Mouse (Mus musculus): Measurements from ENCODE around the gene Galp.
"Not testable (repeated sequence)": the region's sequence is repeated elsewhere in the genome, so short reads cannot be mapped to it uniquely, and the experiment has no call there.

The Galp gene

DNA sequence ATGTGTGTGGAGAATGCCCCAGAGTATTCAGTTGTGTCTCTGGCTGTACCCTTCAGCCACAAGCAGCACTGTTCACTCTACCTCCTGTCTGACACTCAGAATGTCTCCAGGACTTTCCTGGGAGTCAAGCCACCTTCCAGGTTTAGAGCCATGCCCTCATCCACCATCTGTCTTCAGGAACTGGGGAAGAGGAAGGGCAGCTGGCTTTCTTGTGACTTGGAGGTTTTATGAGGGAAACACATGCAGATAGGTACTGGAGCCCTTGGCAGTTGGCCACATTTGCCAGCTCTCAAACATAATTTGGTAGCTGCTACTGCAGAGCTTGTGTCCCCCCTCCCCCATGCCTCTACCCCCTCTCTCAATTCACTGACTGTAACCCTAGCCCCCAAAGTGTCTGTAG lies 17.9 kb upstream of the Galp start:
- DNase-seq: no peak

DNA sequence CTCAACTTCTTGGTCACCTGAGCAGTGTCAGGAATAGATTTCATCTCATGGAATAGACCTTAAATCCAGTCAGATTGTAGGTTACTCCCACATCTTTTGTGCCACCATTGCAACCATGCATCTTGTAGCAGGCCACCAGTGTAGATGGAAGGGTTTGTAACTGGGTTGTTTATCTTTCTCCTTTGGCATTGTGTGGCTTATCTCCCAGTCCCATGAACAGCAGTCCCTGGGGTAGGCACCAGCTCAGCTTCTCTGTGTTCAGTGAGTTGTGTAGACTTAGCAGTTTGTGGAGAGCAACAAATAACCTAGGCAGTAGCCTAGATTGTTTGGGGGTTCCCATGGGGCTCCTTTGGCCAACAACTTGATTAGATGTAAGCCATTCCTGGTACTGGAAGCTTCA lies 14.0 kb upstream of the Galp start:
- no peak for DNase-seq

DNA sequence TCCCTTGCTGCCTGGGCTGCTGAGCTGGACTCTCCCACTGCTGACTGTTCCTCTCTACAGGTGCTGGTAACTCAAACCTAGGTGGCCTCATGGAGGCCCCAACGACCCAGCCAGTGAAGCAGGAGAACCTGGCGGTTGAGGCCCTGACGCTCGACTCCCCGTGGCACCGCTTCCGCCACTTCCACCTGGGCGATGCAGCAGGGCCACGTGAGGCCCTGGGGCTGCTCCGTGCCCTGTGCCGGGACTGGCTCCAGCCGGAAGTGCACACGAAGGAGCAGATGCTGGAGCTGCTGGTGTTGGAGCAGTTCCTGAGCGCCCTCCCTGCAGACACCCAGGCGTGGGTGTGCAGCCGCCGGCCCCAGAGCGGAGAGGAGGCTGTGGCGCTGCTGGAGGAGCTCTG lies 13.1 kb upstream of the Galp start:
- DNase-seq: no peak

DNA sequence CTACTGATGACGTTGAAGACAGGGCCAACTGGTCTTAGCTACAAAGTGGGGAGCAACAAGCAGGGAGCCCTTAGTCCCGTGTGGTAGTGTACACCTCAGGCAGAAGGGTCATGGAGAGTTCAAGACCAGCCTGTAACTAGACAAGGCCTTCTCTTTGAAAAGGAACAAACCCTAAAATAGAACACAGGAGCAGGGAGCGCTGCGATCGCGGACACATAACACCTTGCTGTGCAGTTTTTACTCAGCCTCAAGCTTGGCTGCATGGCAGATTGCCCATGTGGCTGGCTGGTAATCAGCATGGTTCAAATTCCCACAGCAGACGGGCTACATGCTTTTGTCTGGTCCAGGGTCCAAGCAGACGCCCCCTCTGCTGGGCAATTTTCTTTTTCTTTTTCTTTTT lies 12.4 kb upstream of the Galp start:
- no peak for DNase-seq

DNA sequence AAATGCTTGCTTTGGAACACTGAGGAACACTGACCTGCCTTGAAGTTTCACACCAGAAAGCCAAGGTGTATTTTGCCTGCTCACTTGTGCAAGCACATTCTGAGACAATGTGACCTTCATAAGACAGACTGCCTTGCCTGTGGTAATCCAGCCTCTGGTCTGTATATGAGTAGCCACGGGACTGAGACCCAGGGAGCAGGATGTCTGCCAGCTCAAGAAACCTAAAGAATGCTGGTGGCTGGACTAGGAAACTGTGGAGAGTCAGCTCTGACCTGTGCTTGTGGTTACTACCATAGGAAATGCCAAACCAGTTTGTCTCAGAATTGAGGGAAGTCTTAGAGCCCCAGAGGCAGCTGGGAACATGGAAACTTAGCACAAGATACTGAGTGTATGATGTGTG lies 11.5 kb upstream of the Galp start:
- no peak for DNase-seq

DNA sequence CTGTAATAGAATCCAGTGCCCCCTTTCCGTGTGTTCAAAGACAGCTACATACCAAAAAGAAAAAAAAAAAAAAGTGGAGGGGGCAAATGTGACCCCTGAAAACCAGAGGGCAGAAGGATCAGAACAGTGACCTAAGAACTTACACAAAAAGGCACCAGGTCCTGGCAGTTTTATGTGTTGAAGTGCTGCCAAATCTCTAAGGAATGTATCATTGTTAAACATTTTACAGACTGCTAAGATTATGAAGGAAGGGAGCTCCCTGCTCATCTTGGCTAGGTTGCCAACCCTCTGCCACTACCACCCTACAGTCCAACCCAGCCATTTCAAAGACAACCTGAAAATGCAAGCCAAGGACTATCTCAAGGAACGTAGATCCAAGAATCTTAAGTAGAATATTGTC lies 10.7 kb upstream of the Galp start:
- DNase-seq: no peak

DNA sequence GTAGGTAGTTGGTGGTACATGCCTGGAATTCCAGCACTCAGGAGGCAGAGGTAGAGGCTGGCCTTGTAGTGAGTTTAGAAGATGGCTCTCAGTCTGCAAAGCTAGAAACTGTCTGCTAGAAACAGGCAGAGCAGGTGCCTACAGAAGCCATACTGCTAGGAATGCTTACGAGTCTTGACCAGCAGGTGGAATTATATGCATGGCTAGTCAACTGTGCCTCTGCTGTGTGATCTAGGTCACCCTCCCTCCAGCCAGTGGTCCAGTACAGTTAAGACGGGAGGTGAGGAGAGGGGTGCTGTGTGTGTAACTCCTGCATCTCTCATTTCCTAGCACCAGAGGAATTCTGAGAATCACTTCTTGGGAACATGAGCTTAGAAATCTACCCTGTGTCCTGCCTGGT lies 10.1 kb upstream of the Galp start:
- DNase-seq: no peak

DNA sequence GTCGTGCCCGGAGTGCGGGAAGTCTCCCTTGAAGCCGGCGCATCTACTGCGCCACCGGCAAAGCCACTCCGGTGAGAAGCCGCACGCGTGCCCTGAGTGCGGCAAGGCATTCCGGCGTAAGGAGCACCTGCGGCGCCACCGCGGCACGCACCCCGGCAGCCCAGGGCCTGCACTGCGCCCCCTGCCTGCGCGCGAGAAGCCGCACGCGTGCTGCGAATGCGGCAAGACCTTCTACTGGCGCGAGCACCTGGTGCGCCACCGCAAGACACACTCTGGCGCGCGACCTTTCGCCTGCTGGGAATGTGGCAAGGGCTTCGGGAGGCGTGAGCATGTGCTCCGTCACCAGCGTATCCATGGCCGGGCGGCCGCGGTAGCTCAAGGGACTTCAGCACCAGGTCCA lies 7.3 kb upstream of the Galp start:
- DNase-seq: no peak

DNA sequence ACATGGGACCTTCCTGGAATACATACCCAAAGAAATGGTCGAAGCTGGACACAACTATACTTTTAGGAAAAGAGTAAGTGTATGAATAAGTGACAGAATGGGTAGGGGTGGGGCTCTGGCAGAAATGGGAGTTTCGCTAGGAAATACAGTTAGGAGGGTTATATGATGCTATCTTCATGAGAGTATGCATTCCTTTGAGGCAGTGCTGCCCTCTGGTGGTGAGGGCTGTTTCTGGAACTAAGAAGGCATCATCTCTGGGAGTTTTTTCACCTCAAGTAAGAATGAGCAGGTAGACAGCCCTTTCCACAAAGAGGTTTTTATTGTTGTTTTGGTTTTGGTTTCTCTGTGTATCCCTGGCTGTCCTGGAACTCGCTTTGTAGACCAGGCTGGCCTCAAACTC lies 5.5 kb upstream of the Galp start:
- DNase-seq: peak; percentile 80

DNA sequence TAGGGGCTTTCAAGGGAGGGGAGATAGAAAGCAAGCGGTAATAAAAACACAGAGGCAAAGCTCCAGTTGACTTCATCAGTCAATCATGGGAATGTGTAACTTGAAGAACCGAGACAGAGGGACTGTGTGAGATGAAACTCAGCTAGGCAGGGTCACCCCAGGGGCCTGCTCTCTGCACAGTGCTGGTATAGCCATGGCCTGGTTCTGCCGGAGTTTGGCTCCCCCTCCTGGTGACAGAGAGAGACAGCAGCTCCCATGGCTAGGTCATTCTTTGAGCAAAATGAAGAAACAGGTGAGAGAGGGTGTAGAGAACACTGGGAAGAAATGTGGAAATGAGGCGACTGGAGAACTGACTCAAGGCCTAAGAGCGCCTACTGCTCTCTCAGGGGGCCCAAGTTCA lies 2.8 kb upstream of the Galp start:
- DNase-seq: peak; percentile 69

DNA sequence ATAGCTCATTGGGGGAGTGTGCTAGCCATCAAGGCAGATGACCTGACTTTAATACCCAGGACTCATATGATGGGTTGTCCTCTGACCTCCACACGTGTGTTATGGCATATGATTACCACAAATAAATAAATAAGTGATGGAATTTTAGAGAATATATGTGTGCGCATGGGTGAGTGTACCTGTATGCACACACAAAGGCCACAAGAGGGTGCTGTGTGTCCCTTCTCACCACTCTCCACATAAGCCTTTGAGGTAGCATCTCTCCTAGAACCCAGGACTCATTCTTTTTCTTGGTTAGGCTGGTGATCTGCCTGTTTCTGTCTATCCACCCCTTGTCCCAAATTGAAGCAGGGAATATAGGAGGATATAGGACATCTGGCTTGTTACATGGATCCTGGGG lies 1.1 kb upstream of the Galp start:
- no peak for DNase-seq

DNA sequence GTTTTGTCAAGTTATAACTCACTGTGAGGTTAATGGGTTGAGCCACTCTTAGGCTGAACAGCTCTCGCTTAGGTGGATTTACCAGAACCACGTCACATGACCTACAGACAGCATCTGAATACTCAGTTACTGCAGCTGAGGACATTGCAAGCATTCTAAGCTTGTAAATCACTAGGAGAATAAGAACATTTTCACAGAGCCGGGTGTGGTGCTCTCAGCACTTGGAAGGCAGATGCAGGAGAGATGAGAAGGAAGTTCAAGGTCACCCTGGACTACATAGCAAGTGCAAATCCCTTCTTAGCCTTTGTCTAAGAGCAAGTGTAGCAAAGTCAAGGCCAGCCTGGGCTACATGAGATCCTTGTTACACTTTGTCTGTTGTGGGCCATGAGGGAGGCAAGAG lies 7.3 kb downstream of the Galp start:
- no peak for DNase-seq

DNA sequence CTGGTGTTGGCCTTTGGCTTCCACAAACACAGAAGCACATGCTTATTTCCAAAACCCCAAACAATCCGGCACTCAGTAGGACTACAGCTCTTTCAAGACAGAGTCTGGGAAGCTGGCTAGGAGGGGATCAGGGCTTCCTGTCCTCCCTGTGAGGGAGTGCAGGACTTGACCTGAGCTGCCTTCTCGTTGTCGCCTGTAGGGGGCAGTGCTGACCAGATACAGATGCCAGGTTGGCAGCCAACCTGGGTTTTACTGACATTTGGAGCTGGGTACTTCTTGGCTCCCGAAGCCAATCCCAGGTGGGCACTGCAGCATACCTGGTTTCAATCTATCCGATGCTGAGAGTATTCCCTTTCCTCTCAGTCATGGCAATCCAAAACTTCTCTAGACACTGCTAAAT lies 16.3 kb downstream of the Galp start:
- peak; percentile 28 for DNase-seq

DNA sequence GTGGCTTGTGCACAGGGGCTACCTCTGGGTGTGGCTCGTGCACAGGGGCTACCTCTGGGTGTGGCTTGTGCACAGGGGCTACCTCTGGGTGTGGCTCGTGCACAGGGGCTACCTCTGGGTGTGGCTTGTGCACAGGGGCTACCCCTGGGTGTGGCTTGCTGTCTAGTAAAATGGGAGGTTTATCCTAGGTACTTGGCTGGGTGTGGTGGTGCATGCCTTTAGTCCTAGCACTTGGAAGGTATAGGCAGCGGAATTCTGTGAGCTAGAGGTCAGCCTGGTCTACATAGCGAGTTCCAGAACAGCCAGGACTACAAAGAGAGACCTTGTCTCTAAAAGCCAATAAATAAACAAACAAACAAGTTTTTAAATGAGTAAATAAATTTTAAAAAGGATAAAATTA lies 17.8 kb downstream of the Galp start:
- not testable (repeated sequence) for DNase-seq

DNA sequence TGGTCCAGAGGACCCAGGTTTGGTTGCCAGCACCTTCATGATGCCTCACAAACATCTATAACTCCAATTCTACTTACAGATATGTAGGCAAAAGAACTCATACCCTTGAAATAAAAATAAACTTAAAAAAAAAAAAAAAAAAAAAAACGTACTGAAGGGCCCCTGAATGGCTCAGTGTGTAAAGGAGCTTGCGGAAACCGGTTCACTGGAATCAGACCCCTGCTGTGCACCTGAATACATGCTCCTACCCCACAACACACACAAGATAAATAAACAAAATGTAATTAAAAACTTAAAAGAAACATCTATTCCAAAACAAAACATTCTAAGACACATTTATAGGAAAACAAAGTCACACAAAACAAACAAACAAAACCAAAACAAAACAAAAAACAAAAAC lies 23.3 kb downstream of the Galp start:
- no peak for DNase-seq

DNA sequence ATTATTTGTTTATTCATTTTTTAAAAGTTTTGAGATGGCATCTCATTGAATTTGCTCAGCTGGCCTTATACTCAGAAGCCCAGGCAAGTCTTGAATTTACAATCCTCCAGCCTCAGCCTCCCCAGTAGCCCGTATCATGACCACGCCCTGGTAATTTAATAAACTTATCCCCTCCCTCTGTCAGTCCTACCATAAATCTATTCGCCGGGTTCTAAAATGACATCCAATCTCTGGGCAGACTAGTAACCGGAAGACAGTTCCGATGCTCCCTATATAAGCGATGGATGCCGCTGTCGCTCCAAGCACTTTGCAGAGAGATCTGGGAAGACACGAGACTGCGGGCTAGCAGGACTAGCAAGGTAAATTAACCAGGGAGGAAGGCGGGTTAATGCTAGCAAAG lies 25.1 kb downstream of the Galp start, which contains the start of gene Zscan5b:
TSS of gene Zscan5b (plus strand) at position 301 of the 400 bp plus-strand sequence.
- no peak for DNase-seq

DNA sequence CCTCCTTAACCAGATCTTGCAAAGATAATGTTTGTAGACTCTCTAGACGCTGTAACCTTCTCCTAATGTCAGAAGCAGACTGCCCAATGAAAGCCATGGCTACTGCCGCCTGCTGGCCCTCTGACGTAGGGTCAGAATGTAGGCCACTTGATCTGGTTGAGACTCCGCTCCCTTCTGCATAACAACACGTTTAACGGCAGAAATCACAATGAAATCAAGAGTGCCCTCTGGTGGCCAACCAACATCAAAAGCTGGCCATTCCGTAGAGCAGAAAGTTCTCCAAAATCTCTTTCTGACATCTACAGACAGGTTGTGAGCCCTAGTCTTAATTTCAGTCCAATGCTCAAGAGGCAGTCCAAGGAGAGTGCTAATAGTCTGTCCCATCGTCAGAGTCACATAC lies 31.6 kb downstream of the Galp start:
- not testable (repeated sequence) for DNase-seq

DNA sequence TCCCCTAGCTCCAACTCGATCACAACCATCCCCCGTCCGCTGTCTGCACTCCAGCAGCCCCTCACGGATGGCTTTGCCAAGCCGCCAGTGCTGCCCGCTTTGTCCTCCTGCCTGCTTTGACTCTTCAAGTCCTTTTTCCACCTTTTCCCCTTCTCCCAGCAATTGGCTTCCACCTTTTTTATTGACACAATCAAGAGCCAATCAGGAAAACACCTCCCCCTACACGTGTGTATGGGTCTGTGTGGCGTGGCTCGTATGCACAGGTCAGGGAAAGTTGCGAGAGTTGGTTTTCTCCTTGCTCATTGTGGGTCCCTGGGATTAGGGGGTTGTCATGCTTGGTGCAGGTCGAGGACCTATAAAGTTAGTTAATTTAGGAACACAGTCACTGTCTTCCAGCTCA lies 42.9 kb downstream of the Galp start:
- DNase-seq: no peak

DNA sequence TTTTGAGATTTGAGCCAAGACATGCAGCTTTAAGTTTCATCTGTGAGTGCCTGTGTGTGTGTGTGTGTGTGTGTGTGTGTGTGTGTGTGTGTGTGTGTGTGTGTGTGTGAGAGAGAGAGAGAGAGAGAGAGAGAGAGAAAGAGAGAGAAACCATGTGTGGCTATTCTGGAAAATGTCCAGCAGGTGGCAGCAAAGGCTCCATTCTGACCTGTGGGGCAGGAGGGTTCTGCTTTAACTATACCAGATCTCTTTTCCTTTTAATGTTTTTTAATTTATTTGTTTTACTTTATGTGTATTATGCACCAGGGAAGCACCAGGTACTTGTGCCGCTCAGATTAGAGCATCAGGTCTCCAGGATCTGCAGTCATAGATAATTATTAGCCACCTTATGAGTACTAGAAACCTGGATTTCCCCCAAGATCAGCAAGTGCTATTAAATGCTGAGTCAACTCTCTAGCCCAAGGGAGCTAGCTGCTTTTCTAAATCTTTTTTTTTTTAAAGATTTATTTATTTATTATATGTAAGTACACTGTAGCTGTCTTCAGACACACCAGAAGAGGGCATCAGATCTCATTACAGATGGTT lies 44.0 kb downstream of the Galp start:
- DNase-seq: peak; percentile 45

DNA sequence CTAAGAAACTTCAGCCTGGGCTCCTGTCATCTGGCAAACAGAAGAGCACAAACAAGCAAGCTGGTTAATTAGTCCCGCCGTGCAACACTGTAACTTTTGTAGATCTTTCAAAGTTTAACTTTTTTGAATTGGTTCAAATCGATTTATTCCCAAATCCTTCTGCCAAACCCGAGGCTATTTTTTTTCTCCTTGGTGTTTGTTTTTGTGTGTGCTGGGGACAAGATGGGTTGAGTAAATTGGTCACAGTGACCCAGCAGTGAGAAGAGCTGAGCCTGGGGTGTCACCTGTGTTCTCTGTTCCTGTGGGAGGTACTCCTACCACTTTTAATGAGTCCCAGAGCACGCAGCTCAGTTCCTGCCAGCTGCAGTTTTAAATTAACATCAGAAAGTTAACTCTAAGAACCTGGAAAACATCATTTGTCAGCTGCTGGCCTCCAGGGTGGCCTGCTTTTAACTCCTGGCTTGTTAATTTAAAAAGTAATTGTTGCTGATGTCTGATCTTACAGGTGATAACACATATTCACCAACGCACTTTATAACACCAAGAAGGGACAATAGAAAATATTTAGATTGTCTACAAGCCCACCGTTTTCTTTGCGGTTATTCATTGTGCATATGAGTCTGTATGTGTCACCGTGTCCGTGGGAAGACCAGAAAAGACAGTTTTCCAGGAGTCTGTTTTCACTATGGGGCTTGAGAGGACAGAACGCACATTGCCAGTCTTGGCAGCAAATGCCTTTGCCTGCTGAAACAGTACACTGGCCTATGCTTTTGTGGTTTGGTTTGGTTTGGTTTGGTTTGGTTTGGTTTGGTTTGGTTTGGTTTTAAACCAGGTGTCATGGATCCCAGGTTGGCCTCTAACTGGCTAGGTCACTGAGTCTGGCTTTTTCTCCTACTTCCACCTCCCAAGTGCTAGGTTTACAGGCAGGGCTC lies 47.7 kb downstream of the Galp start:
- DNase-seq: no peak

DNA sequence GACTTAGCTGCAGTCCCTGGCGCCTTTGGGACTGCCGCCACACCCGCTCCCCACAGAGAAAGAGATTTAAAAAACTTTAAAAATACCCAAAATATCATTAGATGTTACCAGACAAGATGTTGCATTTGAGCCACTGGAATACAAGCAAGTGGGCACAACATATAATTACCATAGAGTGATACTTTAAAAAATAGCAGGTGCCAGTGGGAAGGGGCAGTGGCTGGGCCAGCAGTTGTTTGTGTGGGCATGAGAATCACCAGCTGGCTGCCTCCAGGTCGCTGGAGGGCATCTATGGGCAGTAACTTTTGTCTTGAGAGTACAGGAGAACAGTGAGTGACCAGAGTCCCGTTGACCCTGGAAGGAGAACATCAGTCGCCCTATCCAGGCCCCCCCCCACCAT lies 55.5 kb downstream of the Galp start, which contains the start of gene Epp13:
TSS of gene Epp13 (plus strand) at position 301 of the 400 bp plus-strand sequence.
- no peak for DNase-seq

DNA sequence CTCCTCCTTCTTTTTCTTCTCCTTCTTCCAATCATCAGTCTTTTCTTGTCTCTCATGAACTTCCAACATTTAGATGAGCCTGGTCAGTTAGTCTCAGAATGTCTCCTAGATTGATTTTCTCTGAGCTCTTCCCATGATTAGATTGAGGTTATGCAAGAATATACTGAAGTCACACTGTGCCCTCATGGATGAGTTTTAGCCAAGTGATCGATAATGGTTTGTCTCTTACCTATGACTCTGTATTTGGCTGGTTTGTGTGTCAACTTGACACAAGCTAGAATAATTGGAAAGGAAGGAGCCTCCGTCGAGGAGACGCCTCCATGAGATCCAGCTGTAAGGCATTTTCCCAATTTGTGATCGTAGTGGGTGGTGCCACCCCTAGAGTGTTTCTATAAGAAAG lies 57.6 kb downstream of the Galp start:
- no peak for DNase-seq

DNA sequence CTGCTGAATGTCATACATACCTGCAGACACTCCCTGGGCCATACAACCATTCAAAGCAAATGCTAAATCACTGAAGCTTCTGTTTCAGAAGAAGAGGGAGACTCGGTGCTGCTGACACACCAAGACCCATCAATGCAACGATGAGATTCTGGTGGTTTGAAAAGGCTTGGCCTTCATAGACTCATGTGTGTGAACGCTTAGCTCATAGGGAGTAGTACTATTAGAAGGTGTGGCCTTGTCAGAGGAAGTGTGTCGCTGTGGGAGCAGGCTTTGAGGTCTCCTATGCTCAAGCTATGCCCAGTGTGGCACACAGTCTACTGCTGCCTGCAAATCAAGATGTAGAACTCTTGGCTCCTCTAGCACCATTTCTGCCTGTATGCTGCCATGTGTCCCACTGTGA lies 60.5 kb downstream of the Galp start:
- no peak for DNase-seq
